Mouse (Mus musculus) stomach, embryonic 15.5 days (tissue): ENCODE data around the gene Olfr1106. TPM values are rescaled to one million over a fixed set of nuclear protein-coding genes. Genes with fewer than 3 reads are reported as not detected.

Experiments
- ATAC-seq: fragments of 200-750 bp; cut with Nextera tagmentation; 2 replicates; pipeline ENCODE4 v1.8.0; 2017; ENCODE audit warnings: low read depth, moderate number of reproducible peaks, moderate TSS enrichment; ENCODE audit not compliant: insufficient read depth, low FRiP score
- H3K27ac ChIP-seq: fragments of 300-500 bp; sonication (generic); 2 replicates; pipeline ENCODE4 v1.5.1; 2015; ENCODE audit warnings: mild to moderate bottlenecking, inconsistent platforms
- H3K27me3 ChIP-seq: fragments of 300-500 bp; sonication (generic); replicated peaks from 2 replicates; pipeline ENCODE4 v1.6.1; 2015; ENCODE audit warnings: inconsistent platforms
- H3K36me3 ChIP-seq: fragments of 300-500 bp; sonication (generic); 2 replicates; pipeline ENCODE4 v1.6.1; 2015; ENCODE audit warnings: inconsistent platforms
- H3K4me1 ChIP-seq: fragments of 300-500 bp; sonication (generic); 2 replicates; pipeline ENCODE4 v1.6.1; 2015; ENCODE audit warnings: inconsistent platforms
- H3K4me2 ChIP-seq: fragments of 300-500 bp; sonication (generic); 2 replicates; pipeline ENCODE4 v1.6.1; 2015; ENCODE audit warnings: mild to moderate bottlenecking, inconsistent platforms
- H3K4me3 ChIP-seq: fragments of 300-500 bp; sonication (generic); replicated peaks from 2 replicates; pipeline ENCODE4 v1.5.1; 2015; ENCODE audit warnings: inconsistent platforms
- H3K9ac ChIP-seq: fragments of 300-500 bp; sonication (generic); 2 replicates; pipeline ENCODE4 v1.6.1; 2015; ENCODE audit warnings: inconsistent platforms
- H3K9me3 ChIP-seq: fragments of 300-500 bp; sonication (generic); 2 replicates; pipeline ENCODE4 v1.6.1; 2016; ENCODE audit warnings: inconsistent platforms
- WGBS: fragments of 180-500 bp; shearing (Covaris S2); methylation state at CpG from one replicate; pipeline ENCODE4 v1.1.7; 2015; 5-methylcytosine and 5-hydroxymethylcytosine counted together
- polyA plus RNA-seq: library from polyadenylated mRNA; unstranded; fragments of >200 nt; fragmentation: Nextera tagmentation; extraction: Ambion mirVana; gene quantifications from 2 replicates; pipeline ENCODE4 v1.2.1, GENCODE M21; 2015

Olfr1106 gene
- not detected in 2 replicates for polyA plus RNA-seq

GRCm38 (mm10) chr2:87052173-87052572, at the start of gene Olfr1106:
Gene Olfr1106, minus strand, starts transcription at chr2:87052273.
- ATAC-seq = no peak
- no peaks in the 10 kb centered on the region for H3K36me3 ChIP-seq
- 71% methylated on average over 1 of the region's 1 CpGs for WGBS
- no peaks in the 10 kb centered on the region for H3K9me3 ChIP-seq
- H3K27ac ChIP-seq = no peak within 1 kb of the TSS
- no peak within 1 kb of the TSS for H3K4me2 ChIP-seq
- no peaks in the 10 kb centered on the region for H3K4me1 ChIP-seq
- H3K27me3 ChIP-seq = no peaks in the 10 kb centered on the region
- no peak within 1 kb of the TSS for H3K9ac ChIP-seq
- H3K4me3 ChIP-seq = no peak within 1 kb of the TSS

- WGBS = 75% methylated on average over 1 of the region's 1 CpGs
Measured at GRCm38 (mm10) chr2:87095908-87096307, 43.8 kb upstream of the Olfr1106 start, which contains the start of gene Olfr1109. Gene Olfr1109, minus strand, starts transcription at chr2:87096008.

DNA sequence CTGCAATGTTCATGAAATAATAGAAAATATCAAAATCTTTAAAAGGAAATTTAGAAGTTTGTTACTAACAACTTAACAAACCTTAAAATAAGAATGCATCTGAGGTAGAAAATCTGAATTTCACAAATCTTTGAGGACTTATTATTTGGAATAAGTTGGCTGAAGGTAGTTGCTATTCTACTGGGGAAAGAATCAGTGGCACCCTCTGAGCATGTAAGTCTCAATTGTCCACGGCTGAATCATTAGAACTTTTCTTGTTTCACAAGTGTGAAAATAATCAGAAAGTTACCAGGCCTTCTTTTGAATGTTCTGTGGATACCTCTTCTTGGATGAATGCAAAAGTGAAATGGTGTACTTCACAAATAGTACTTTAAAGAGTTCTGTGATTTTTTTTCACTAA, 23.6 kb upstream of the Olfr1106 start, which contains the start of gene Olfr1107:
Gene Olfr1107 (minus strand): TSS at position 101 of the 400 bp plus-strand sequence.
- no peaks in the 10 kb centered on the region for H3K9me3 ChIP-seq
- no peak within 1 kb of the TSS for H3K4me2 ChIP-seq
- no peak for ATAC-seq
- H3K4me3 ChIP-seq = no peak within 1 kb of the TSS
- H3K27me3 ChIP-seq = no peaks in the 10 kb centered on the region
- H3K4me1 ChIP-seq = no peaks in the 10 kb centered on the region
- no peak within 1 kb of the TSS for H3K27ac ChIP-seq
- H3K9ac ChIP-seq = no peak within 1 kb of the TSS
- 90% methylated on average over 1 of the region's 1 CpGs for WGBS
- no peaks in the 10 kb centered on the region for H3K36me3 ChIP-seq

More at GRCm38 (mm10) chr2:87095908-87096307, 43.8 kb upstream of the Olfr1106 start, which contains the start of gene Olfr1109:
- Histone ChIP-seq H3K4me3 (no peak within 1 kb of the TSS), H3K36me3 (no peaks in the 10 kb centered on the region), H3K4me2 (no peak within 1 kb of the TSS), H3K4me1 (no peaks in the 10 kb centered on the region), H3K9me3 (no peaks in the 10 kb centered on the region), H3K27ac (no peak within 1 kb of the TSS), H3K27me3 (no peaks in the 10 kb centered on the region), H3K9ac (no peak within 1 kb of the TSS)
- ATAC-seq = no peak

DNA sequence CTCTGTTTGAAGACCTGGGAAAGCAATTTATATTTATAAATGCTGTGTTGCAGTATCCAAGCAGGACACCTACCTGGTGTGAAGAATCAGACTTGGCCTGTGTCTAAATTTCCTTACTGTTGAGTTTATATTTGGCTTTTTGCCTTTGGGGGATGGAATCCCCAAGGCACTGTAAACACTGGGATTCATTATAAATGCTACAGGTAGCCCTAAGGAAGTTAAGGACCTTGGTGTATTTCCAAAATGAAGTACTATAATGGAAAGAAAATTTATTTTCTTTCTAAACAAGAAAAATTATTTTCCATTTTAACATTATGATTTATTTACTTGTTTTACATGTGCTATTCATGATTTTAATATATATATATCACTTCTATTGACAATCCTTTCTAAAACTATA, 15.6 kb downstream of the Olfr1106 start, which contains the start of gene Olfr1105:
Gene Olfr1105 (minus strand): TSS at position 101 of the 400 bp plus-strand sequence.
- Histone ChIP-seq H3K4me1 (no peaks in the 10 kb centered on the region), H3K27me3 (no peaks in the 10 kb centered on the region), H3K4me3 (no peak within 1 kb of the TSS), H3K9ac (no peak within 1 kb of the TSS), H3K4me2 (no peak within 1 kb of the TSS), H3K27ac (no peak within 1 kb of the TSS), H3K9me3 (no peaks in the 10 kb centered on the region), H3K36me3 (no peaks in the 10 kb centered on the region)
- no peak for ATAC-seq

DNA sequence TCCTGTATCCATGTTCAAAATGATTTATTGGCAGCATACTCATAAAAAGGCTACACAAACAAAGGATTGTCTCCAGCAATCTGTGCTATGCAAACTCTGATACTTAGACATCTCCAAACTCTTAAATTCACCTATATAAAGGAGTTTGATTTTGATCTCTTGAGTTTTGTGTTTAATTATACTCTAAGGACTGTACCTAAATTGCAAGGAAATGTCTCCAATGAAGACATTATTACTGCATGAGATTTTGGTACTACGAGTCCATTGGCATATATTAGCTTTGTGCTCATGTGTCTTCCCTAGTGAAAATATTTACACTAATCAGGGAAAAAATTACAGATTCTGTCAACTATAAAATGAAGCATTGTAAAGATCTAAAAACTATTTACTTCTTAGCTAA, 25.1 kb downstream of the Olfr1106 start, which contains the start of gene Olfr1104:
Gene Olfr1104 (minus strand): TSS at position 101 of the 400 bp plus-strand sequence.
- no peaks in the 10 kb centered on the region for H3K27me3 ChIP-seq
- H3K9me3 ChIP-seq = no peaks in the 10 kb centered on the region
- no peaks in the 10 kb centered on the region for H3K4me1 ChIP-seq
- no peak within 1 kb of the TSS for H3K4me3 ChIP-seq
- H3K9ac ChIP-seq = no peak within 1 kb of the TSS
- no peak for ATAC-seq
- H3K27ac ChIP-seq = no peak within 1 kb of the TSS
- WGBS = 54% methylated on average over 1 of the region's 1 CpGs
- no peaks in the 10 kb centered on the region for H3K36me3 ChIP-seq
- no peak within 1 kb of the TSS for H3K4me2 ChIP-seq

- Histone ChIP-seq H3K9ac (no peak within 1 kb of the TSS), H3K36me3 (no peaks in the 10 kb centered on the region), H3K4me2 (no peak within 1 kb of the TSS), H3K9me3 (no peaks in the 10 kb centered on the region), H3K27me3 (no peaks in the 10 kb centered on the region), H3K4me3 (no peak within 1 kb of the TSS), H3K27ac (no peak within 1 kb of the TSS), H3K4me1 (no peaks in the 10 kb centered on the region)
- ATAC-seq = no peak
Measured at GRCm38 (mm10) chr2:86998098-86998497, 54.0 kb downstream of the Olfr1106 start, which contains the start of gene Olfr1102. Gene Olfr1102, plus strand, starts transcription at chr2:86998398.

Other genes with a start within 250 kb of the Olfr1106 start
- not detected in 2 replicates for gene Olfr141, start 242.3 kb downstream of the Olfr1106 start, polyA plus RNA-seq
- not detected in 2 replicates for gene Olfr1094, start 227.6 kb downstream of the Olfr1106 start, polyA plus RNA-seq
- gene Olfr1095, start 200.6 kb downstream of the Olfr1106 start, polyA plus RNA-seq = not detected in 2 replicates
- not detected in 2 replicates for gene Gm13723, start 177.5 kb downstream of the Olfr1106 start, polyA plus RNA-seq
- gene Olfr1097, start 160.1 kb downstream of the Olfr1106 start, polyA plus RNA-seq = not detected in 2 replicates
- gene Olfr1098, start 127.7 kb downstream of the Olfr1106 start, polyA plus RNA-seq = not detected in 2 replicates
- gene Olfr1099, start 91.6 kb downstream of the Olfr1106 start, polyA plus RNA-seq = not detected in 2 replicates
- not detected in 2 replicates for gene Olfr1100, start 72.3 kb downstream of the Olfr1106 start, polyA plus RNA-seq
- not detected in 2 replicates for gene Olfr1101, start 61.1 kb downstream of the Olfr1106 start, polyA plus RNA-seq
- gene Olfr1102, start 53.9 kb downstream of the Olfr1106 start, polyA plus RNA-seq = not detected in 2 replicates
- gene Olfr1104, start 25.2 kb downstream of the Olfr1106 start, polyA plus RNA-seq = not detected in 2 replicates
- not detected in 2 replicates for gene Olfr1105, start 15.7 kb downstream of the Olfr1106 start, polyA plus RNA-seq
- not detected in 2 replicates for gene Olfr1107, start 23.5 kb upstream of the Olfr1106 start, polyA plus RNA-seq
- gene Olfr1109, start 43.7 kb upstream of the Olfr1106 start, polyA plus RNA-seq = not detected in 2 replicates
- gene Olfr259, start 62.3 kb upstream of the Olfr1106 start, polyA plus RNA-seq = not detected in 2 replicates
- gene Olfr1110, start 88.0 kb upstream of the Olfr1106 start, polyA plus RNA-seq = not detected in 2 replicates
- gene Olfr1111, start 100.4 kb upstream of the Olfr1106 start, polyA plus RNA-seq = not detected in 2 replicates
- gene Olfr1112, start 135.5 kb upstream of the Olfr1106 start, polyA plus RNA-seq = not detected in 2 replicates
- gene Olfr1113, start 156.7 kb upstream of the Olfr1106 start, polyA plus RNA-seq = not detected in 2 replicates
- not detected in 2 replicates for gene Olfr1115, start 195.7 kb upstream of the Olfr1106 start, polyA plus RNA-seq
- not detected in 2 replicates for gene Olfr1116, start 215.3 kb upstream of the Olfr1106 start, polyA plus RNA-seq